In genomic region chr15:93005751-93006231, GRCm38 (mm10) we compare ENCODE assay signal across 13 mouse cellular contexts.
A peak's percentile ranks its signal among the peaks of the same experiment; 100 is the strongest.
DNase-seq lines count a peak whose midpoint lies in the region; ATAC-seq and TF ChIP-seq lines count a peak whose summit lies in the region.
"Had no signal": no experiment of that assay in that cellular context is flagged by ENCODE, and none has a peak within 500 bp of the region (broad histone marks: within the 10 kb centered on the region; RNA-seq: fewer than 3 reads in every experiment).

No protein-coding gene starts in this region.

- no peak overlapping the region for H3K4me3 ChIP-seq in lung, adult 2 months (replicated peaks; ENCODE audit: extremely low read depth, low read depth, low read length)
- H3K4me3 ChIP-seq: gastrocnemius, adult 2 months; limb, embryonic 12.5 days had no signal

- H3K4me1 ChIP-seq in lung, adult 2 months (ENCODE audit: control insufficient read depth, insufficient read depth, low read length), result no peaks in the 10 kb centered on the region; the same call in 1 of the 2 replicates

- peak; percentile 60 to 66 for ATAC-seq in hematopoietic stem cell, adult 5-6 weeks (replicated peaks in 1 of 2; ENCODE audit: insufficient read depth in 1 of 2, low FRiP score in 2 of 2, low TSS enrichment in 1 of 2, low read depth in 1 of 2, poor library complexity in 2 of 2, severe bottlenecking in 2 of 2)

- DNase-seq in lung, postnatal 10 days, result peak; percentile 12
- no peak for DNase-seq in lung, adult 2 months
- peak; percentile 96 for DNase-seq in heart, adult 11 months
- DNase-seq in testis, postnatal 10 days (ENCODE audit: low spot score), result peak; percentile 42
- no peak for DNase-seq in layer of hippocampus, postnatal 36 days
- DNase-seq in layer of hippocampus, adult 8-10 months (ENCODE audit: low spot score in 2 of 2), result no peak
- DNase-seq in thymus, adult 18-20 months, result no peak
- DNase-seq: gastrocnemius, adult 2 months; kidney, adult 2 months; midbrain, embryonic 14.5 days; right cerebral cortex, adult 18-20 months had no signal

- TF ChIP-seq POLR2A in lung, adult 2 months (IDR thresholded peaks at IDR 0.05; ENCODE audit: borderline replicate concordance, extremely low read depth, low read depth, low read length), result no peak

- no peak for TF ChIP-seq CTCF in lung, adult 2 months (IDR thresholded peaks at IDR 0.05; ENCODE audit: insufficient read depth, low read length)

- 23% methylated on average over 7 of the region's 7 CpGs for WGBS in lung, adult 2 months

Comparison
In these comparisons a context has a peak if more than half of its experiments do, and no peak if none do; other contexts are left out.
1. DNase-seq: peak in lung, postnatal 10 days (single experiment), heart, adult 11 months (single experiment) and testis, postnatal 10 days (single experiment); none in lung, adult 2 months (single experiment), layer of hippocampus, postnatal 36 days (0 of 2), layer of hippocampus, adult 8-10 months (0 of 2) and thymus, adult 18-20 months (0 of 2).